Mouse (Mus musculus): Measurements from ENCODE around the gene Asic5.

Asic5 gene

GRCm38 (mm10) chr3:81981990-81982389, at the start of gene Asic5:
Gene Asic5, plus strand, starts transcription at chr3:81982290.
- no peak for DNase-seq (ENCODE audit: low spot score)

- DNase-seq (ENCODE audit: low spot score): no peak
Measured at GRCm38 (mm10) chr3:81933348-81933747, 48.7 kb upstream of the Asic5 start.

DNA sequence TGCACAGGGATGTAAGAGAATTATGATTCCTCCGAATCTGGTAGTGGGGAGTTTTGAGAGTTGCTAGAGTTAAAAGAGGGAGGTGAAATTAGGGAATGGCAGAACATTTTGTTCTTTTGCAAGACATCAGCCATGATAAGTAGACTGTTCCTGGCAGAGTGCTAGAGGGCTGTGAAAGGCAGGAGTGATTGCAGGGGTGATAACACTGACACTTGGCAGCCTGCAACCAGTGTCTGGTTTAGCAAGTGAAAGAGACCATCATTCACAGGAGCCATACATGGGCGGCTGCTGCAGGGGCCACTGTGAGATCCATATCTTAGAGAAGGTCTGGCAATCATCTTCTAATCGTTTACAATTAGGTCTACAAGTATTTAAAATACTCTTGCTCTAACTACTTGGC, 43.2 kb upstream of the Asic5 start:
- DNase-seq (ENCODE audit: low spot score): peak; percentile 34

GRCm38 (mm10) chr3:81942341-81942740, 39.7 kb upstream of the Asic5 start:
- no peak for DNase-seq (ENCODE audit: low spot score)

- no peak for DNase-seq (ENCODE audit: low spot score)
Measured at GRCm38 (mm10) chr3:81943097-81943496, 39.0 kb upstream of the Asic5 start.

DNA sequence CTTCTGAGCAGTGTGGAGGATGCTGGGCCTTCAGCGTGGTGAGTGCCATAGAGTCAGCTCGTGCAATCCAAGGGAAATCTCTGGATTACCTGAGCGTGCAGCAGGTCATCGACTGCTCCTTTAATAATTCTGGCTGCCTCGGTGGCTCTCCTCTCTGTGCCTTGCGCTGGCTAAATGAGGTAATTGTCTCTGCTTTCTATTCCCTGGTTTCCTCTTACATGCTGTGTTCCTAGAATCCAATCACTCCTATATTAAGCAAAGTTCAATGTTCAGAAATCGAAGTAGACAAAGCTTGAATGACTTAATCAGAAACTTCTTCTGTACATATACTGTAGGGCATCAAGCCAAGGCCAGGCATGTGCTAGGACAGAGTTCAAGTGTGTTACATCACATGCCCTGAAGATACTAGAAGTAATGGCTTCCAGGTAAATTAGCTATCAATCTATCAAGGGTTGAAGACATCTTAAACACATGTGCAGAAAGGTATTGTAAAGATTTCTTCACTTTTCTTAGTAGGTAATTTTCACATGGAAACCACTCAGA, 37.2 kb upstream of the Asic5 start:
- DNase-seq (ENCODE audit: low spot score): no peak

GRCm38 (mm10) chr3:81949048-81949447, 33.0 kb upstream of the Asic5 start:
- DNase-seq (ENCODE audit: low spot score): no peak

GRCm38 (mm10) chr3:81951785-81952184, 30.3 kb upstream of the Asic5 start:
- DNase-seq (ENCODE audit: low spot score): no peak

DNA sequence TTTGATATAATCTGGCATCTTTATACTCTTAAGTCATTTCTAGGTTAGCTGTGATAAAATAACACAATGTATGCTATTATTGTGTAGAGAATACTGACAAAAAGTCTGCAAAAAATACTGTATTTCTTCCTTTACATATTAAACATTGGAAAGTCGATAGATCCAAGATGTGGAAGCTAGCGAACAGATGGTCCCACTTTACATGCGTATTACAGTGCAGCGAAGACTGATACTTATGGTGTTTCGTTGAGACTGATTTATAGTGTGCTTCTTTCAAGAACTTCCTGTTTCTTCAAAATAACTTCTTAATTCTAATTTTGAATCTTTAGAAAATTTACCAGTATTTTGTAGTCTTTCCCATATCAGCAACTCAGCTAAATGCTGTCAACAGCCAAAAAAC, 24.6 kb upstream of the Asic5 start:
- no peak for DNase-seq (ENCODE audit: low spot score)

- no peak for DNase-seq (ENCODE audit: low spot score)
Measured at GRCm38 (mm10) chr3:81961336-81961735, 20.8 kb upstream of the Asic5 start.

GRCm38 (mm10) chr3:81963768-81964167, 18.3 kb upstream of the Asic5 start:
- no peak for DNase-seq (ENCODE audit: low spot score)

GRCm38 (mm10) chr3:81964596-81964995, 17.5 kb upstream of the Asic5 start:
- DNase-seq (ENCODE audit: low spot score): no peak

DNA sequence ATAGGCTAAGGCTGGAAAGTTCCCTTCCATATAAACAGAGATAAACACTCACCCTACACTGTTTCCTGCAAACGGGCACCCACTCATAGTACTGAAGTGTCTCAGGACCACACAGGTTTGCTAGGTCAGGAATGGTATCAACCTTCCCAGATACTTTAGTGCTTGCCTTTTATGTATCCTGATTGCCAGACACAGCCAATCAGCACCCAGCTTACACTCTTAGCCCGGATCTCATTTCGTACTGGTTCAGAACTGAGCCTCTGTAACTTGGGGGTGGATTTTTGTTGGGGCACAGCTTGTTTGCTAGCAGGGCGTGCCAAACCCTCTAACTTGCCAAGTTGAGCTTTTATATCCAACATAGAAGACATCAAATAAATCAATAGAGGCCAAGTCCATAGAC, 6.5 kb upstream of the Asic5 start:
- DNase-seq (ENCODE audit: low spot score): no peak

GRCm38 (mm10) chr3:81976102-81976501, 6.0 kb upstream of the Asic5 start, which contains the start of gene Tdo2:
Gene Tdo2, minus strand, starts transcription at chr3:81976202.
- DNase-seq (ENCODE audit: low spot score): no peak

GRCm38 (mm10) chr3:81981576-81981975, 514 bp upstream of the Asic5 start:
- no peak for DNase-seq (ENCODE audit: low spot score)

DNA sequence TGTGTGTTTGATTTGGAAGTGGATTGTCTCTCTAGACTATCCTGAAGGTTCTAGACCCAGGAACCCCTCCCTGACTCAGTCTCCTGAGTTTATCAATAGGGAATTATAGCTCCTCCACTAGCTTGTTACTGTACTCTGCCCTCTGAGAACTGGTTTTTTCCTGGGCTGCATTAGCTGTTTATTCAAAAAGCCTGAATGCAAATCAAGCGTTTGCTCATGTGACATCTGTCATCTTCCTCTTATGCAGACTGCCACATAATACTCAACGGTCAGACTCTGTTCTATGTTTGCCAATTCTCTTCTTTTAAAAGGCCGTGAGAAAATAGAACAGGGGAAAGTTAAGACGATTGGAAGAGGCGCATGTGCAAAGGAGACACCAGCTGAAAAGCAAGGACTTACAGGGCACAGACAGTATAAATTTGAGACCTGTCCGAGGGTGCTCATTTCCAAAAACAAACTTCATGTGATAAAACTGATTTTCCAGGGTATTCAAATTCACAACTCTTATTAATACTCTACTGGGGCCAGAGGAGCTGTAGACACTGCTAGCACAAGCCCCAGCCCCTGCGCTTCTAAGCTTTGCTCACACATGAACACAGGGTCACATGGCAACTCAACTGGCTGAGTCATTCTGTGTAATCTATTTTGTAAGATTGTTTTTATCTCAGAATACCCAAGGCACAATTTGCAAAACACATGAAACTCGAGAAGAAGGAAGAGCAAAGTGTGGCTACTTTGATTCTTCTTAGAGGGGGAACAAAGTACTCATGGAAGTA, 1.2 kb downstream of the Asic5 start:
- DNase-seq (ENCODE audit: low spot score): peak; percentile 8

DNA sequence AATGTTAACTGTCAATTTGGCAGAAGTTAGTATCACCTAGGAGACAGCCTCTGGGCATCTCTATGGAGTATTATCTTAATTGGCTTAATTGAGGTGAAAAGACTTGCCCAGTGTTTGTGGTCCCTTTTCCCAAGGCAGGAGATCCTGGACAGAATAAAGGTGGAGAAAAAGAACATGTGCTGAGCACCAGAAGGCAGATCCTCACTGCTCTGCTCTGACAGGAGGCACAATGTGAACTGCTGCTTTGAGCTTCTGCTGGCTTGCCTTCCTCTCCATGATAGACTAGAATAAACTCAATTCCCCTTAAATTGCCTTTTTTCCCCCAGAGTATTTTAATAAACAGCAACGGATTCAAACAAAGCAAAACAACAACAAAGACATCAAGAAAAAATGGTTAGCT, 3.0 kb downstream of the Asic5 start:
- no peak for DNase-seq (ENCODE audit: low spot score)

DNA sequence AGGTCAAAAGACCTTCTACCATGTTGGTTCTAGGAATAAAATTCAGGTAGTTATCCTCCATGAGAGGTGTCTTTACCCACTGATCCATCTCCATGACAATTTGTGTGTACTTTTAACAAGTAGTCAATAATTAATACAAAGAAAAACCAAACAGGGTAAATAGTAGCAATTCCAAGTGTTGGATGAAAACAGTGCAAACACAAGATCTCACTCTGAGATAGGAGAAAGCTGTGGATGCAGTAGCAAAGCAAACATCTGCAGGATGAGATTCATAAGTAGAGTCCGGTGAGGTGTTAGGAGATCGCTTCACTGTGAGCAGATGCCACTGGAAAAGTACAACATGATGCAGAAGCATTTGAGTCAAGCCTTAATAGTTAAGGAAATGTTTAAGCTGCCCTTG, 4.0 kb downstream of the Asic5 start:
- no peak for DNase-seq (ENCODE audit: low spot score)

DNA sequence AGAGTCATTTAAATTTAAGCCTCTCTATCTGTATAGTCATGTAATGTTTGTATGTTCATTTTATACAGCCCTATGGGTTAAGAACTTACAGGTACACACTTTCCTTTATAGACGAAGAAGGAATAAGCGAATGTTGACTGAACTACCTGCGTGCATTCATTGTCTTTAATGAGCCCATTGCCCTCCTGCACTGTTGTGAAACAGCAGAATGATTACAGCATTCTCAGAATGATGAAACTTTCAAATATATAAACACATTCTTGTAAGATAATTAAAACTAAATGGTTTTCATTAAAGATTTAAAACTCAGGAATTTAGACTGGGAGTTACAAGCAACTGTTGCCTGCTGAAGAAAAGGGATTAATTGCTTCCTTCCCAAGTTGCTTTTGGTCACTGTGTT, 5.5 kb downstream of the Asic5 start:
- no peak for DNase-seq (ENCODE audit: low spot score)

GRCm38 (mm10) chr3:81989692-81990141, 7.6 kb downstream of the Asic5 start:
- DNase-seq (ENCODE audit: low spot score): no peak

- DNase-seq (ENCODE audit: low spot score): no peak
Measured at GRCm38 (mm10) chr3:81990531-81990930, 8.4 kb downstream of the Asic5 start.

DNA sequence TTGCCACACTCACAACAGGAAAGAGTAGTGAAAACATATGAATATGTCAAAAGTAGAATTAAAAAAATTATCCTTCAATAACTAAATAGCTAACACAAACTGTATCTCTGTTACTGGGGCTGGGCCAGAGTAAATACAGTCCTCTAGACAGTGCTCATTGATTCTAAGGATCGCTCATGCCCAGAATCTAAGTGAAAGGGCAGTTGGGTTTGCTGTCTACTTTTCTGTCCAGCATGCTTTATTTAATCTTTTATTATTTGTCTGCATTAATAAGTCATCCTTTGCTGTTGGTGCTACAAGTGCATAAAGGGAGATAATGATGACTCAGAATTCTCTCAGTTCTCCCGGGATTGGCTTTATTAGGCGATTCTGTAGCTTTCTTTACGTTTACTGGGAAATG, 13.3 kb downstream of the Asic5 start:
- no peak for DNase-seq (ENCODE audit: low spot score)

DNA sequence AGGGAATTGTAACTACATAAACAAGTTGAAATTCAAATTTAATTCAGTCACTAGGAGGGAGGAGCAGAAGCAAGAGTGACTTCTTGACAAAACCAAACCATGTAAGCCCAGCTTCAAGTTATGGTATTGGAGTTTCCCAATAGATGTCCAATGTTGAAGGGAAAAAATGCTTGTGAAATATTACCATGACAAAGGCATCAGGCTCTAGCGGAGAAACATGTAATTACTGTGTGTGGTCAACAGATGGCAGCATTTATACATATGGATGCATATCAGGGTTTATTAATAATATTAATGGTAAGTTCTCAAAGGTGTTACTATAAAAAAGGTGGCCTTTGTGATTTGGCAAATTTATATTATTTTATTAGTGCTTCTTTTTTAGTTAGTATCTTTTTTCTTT, 13.9 kb downstream of the Asic5 start:
- peak; percentile 21 for DNase-seq (ENCODE audit: low spot score)

GRCm38 (mm10) chr3:82007002-82007401, 24.9 kb downstream of the Asic5 start:
- DNase-seq (ENCODE audit: low spot score): no peak
